Mouse (Mus musculus) subcutaneous adipose tissue, adult 2 months (tissue): ENCODE data around the gene Mycs. TPM values are rescaled to one million over a fixed set of nuclear protein-coding genes. Genes with fewer than 3 reads are reported as not detected.

ENCODE experiments used
- polyA plus RNA-seq: library from polyadenylated mRNA; depleted of rRNA; stranded (reverse); fragments of >200 nt; gene quantifications from 2 replicates; pipeline ENCODE4 v1.2.3, GENCODE M21; 2012; ENCODE audit warnings: low replicate concordance; rRNA removed

Gene Mycs
- not detected in 2 replicates for polyA plus RNA-seq

GRCm38 (mm10) chrX:5469165-5469564 is at the start of gene Mycs:
Gene Mycs, minus strand, starts transcription at chrX:5469265.

Other genes with a start within 250 kb of the Mycs start
- not detected in 2 replicates for gene Btbd35f7, start 199.8 kb upstream of the Mycs start, polyA plus RNA-seq